17 mouse cellular contexts compared by ENCODE assay signal in genomic region chr4:66919630-66920372, GRCm38 (mm10).
"Had no signal": no experiment of that assay in that cellular context is flagged by ENCODE, and none has a peak within 500 bp of the region (broad histone marks: within the 10 kb centered on the region; RNA-seq: fewer than 3 reads in every experiment).

No protein-coding gene starts in this region.

- H3K9me3 ChIP-seq: kidney, embryonic 15.5 days; liver, embryonic 13.5 days; midbrain, embryonic 15.5 days had no signal

- DNase-seq: kidney, adult 8-10 months; kidney, postnatal 36 days; layer of hippocampus, postnatal 36 days; liver, embryonic 13.5 days; lung, adult 2 months; lung, postnatal 14 days; lung, postnatal 4 days; right cerebral cortex, adult 18-20 months; right cerebral cortex, postnatal 14 days; right cerebral cortex, postnatal 4 days; thymus, adult 2 months; thymus, postnatal 14 days; thymus, postnatal 4 days had no signal

- H3K27me3 ChIP-seq: kidney, embryonic 15.5 days; liver, embryonic 13.5 days; midbrain, embryonic 15.5 days had no signal

- H3K36me3 ChIP-seq: kidney, embryonic 15.5 days; liver, embryonic 13.5 days; midbrain, embryonic 15.5 days had no signal

- ATAC-seq: midbrain, embryonic 15.5 days had no signal

- H3K4me3 ChIP-seq: kidney, embryonic 15.5 days; left cerebral cortex, adult 2 months; liver, embryonic 13.5 days; midbrain, embryonic 15.5 days had no signal

- H3K4me2 ChIP-seq: kidney, embryonic 15.5 days; liver, embryonic 13.5 days; midbrain, embryonic 15.5 days had no signal

- H3K9ac ChIP-seq: kidney, embryonic 15.5 days; liver, embryonic 13.5 days; midbrain, embryonic 15.5 days had no signal

- H3K4me1 ChIP-seq: liver, embryonic 13.5 days; midbrain, embryonic 15.5 days had no signal

- H3K27ac ChIP-seq: kidney, embryonic 15.5 days; left cerebral cortex, adult 2 months; liver, embryonic 13.5 days; midbrain, embryonic 15.5 days; stomach, postnatal 0 days had no signal
